Mouse (Mus musculus) urinary bladder, postnatal 10 days (tissue): ENCODE data around the gene Nphp4.

ENCODE experiments used
- DNase-seq: peaks from one replicate; pipeline ENCODE4 v3.0.0; 2022; ENCODE audit warnings: low spot score

The Nphp4 gene

DNA sequence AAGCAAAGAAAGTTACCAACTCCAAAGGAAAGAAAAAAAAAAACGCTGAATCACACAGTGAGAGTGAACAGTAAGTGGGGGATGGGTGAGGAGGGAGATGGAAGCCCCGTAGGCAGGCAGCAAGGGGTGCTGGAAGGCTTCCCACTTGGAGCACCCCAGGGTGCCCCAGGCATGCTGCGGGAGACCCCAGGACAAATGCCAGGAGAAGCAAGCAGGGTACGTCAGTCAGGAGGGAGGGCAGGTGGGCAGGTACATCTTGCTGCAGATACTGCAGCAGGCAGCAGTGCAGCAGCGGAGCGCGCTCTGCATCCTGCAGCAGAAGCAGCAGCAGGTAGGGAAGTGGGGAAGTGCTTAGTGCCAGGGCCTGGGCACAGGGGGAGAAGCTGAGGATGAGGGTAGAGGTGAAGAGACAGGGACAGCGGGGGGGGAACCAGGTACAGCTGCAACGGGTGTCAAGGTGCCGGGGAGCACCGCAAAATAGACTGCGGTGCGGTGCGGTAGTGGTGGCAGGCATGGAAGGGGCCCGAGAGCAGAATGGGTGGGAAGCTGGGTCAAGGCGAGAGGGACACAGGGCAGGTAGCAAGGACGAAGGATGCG is at the start of gene Nphp4:
Gene Nphp4, plus strand, starts transcription at position 280 of the 597 bp plus-strand sequence.
- no peak for DNase-seq

DNA sequence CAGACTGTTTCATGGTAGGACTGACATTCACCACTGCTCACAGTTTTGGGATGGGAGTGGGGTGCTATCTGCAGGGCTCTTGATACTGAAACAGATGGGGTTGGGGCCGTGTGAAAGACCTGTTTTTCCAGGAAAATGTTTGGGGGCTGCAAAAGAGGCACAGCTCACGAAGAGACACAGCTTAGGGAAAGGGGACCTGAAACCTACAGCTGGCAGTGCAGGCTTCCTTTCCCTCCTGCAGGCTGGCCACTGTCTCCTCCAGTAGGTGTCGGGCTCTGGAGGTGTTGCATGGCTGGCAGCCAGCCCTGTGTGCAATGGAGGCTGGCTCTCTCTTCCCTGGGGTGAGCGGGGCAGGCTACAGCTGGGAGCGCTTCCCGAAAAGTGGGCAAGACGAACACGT is 48.2 kb upstream of the Nphp4 start:
- no peak for DNase-seq

DNA sequence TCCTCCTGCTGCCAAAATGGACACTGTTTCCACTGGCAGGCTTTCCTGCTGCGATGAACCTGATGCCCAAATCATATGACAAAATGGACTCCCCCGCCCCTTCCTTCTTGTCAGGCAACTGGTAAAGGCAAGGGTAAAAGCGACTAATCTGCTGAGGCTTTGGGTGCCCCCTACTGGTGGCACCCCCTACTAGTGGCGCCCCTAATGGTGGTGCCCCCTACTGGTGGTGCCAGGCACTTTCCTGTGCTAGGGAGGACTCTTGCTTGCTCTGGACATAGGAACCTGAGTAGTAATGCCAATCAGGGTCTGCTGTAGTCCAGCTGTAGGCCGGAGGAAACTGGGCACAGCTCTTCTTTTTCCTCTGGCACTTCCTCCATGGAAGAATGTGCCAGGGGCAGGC is 44.2 kb upstream of the Nphp4 start:
- no peak for DNase-seq

DNA sequence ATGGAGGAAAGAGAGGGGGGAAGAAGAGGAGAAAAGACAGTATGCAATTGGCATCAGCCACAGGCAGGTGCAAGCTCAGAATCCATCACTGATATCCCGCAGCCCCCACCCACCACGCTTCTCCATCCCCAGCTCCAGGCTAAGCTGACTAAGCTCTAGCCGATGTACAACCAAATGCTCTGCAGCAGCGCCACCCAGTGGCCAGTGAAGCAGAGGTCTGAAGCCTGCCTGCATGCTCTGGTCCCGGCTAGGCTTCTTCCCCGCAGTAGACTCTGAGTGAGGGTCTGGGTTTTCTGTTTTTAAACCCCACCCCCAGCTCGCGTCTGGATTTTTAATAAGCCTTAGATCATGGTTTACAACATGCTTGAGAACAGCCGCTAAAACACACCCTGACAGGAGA is 41.7 kb upstream of the Nphp4 start:
- peak; percentile 66 for DNase-seq

DNA sequence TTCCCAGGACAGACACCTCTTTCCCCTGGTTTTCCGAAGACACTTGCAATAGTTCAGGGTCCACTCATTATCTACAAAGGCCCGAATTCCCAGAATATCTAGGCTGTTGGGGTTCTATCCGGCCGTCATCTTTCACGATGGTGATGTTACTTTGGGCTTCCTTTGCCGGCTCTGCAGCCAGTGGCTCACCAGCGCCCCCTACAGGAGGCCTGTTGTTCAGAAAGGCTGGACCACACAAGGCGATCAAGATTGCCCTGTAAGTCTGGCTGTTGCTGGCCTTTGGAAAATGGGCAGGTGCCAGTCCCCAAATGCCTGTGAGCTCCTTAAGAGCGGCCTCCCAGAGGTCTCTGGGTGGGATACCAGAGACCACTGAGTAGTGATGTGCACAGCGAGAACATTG is 41.3 kb upstream of the Nphp4 start:
- peak; percentile 35 for DNase-seq

DNA sequence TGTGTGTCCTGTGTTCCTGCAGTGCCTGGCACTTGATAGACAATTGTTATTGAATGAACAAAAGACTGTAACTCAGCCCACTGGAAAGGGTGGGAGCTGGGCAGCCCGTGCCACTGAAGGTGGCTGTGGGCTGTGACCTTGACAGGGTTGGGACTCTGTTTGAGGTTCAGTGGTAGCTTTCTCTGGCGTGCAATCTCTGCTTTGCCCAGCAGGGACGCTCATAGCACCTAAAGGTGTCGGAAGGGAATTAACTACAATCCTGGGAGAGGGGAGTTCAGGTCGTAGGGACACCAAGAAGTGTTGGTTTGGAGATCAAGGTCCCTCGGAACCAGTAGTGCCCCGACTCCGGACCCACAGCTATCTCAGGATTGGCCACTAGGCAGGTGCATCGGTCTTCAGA is 35.6 kb upstream of the Nphp4 start:
- DNase-seq: no peak

DNA sequence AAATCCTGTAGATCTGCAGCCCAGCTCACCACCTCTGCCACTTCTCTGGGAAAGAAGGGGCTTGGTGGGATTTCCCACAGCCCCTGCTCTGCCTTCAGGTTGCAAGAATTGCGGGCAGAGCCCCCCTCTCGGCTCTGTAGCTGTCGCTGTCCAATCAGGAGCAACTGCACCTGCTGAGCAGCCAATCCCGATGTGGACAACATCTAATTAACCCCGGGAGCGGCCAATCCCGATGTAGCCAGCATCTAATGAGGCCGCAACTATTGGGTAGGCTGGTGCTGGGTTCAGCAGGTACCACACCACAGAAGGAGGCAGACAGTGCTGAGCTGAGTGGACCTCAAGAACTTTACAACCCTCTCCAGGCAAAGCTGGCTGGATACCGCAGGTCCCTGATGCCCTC is 35.0 kb upstream of the Nphp4 start:
- no peak for DNase-seq

DNA sequence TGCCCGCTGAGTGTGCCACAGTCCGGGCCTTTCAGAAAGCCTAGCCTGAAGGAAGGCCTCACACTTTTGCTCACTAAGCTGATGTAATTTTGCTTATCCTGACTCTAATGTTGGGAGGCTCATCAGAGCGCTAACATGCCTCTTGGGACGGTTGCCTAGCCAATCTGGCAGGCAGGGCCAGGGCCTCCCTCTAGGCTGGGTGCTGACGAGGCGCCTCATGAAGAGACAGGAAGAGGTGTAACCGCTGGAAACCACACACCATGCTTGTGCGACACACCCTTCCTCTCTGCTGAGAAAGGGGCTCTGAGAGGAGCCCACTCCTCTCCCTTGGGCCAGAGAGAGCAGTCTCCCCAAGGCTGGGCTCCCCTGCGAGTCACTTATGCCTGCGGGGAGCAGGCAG is 30.3 kb upstream of the Nphp4 start:
- DNase-seq: no peak

DNA sequence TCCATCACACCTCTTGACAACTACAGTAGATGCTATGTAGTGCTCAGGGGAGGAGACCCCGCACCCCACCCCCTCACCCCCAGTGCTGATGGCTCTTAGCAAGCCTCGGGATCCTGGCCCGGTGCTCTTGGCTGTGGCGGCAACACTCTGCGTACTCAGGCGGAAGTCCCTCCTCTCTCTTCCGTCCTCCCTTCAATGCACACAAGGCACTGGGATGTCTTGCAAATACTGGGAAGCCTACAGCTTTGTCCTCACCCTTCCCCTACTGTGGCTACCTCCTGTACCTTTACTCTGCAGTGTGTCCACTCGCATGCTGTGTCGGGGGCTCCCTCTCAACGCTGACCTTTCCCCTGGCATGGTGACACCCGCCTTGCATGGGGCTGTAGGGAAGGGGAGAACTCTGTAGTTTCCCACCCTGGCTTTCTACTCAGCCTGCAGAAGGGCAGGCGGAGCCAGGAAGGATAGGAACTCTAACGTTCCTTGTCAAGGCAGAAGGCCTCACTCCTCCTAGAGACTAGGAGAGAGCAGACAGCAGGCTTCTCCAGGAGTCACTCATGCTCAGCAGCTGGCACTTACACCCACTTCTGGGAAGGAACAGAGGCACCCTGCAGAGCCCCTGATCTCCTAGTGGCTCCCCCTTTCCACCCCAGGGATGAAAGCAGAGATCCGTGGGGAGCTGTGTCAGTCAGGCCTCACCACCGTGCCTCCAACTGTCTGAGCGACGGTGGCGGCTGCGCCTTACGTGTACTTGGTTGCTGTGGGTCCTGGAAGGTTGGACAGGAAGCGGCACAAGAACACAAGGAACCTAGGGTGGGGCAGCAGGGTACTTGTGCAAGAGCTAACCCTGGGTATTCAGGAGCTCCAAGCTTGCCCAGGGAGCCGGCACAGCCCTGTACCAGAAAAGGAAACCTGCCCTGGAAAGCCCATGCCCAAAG is 28.5 kb upstream of the Nphp4 start:
- no peak for DNase-seq

DNA sequence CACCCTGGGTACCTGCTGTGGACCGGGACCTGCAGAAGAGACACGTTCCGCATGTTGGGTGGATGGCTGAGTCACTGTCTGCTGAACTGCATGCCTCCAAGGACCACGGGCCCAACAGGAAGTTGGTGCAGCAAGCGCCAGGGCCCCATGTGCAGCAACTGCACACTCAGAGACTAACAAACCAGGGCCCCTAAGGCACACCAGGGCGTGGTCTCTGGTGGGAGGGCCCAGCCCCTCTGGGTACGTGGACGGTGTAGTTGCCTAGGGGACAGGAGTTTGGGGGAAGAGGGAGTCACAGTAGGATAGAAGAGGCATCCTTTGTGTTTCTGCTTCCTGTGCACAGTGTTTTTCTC is 27.9 kb upstream of the Nphp4 start:
- DNase-seq: no peak

DNA sequence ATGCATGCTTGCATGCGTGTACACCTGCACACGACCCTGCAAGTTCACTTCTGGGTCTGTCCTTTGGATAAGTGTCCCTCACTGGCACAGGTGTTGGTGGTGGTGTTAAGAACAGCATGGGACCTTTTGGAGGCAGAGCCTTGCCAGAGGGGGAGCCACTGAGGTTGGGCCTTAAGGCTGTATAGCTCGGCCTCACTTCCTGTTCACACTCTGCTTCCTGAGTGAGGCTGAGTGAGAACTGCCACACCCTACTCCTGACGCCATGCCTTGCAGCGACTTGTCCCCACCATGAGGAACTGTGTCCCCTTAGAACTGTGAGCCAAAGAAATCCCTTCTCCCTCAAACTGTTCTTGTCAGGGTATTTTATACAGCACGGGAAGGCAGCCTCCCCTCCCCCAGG is 25.1 kb upstream of the Nphp4 start:
- no peak for DNase-seq

DNA sequence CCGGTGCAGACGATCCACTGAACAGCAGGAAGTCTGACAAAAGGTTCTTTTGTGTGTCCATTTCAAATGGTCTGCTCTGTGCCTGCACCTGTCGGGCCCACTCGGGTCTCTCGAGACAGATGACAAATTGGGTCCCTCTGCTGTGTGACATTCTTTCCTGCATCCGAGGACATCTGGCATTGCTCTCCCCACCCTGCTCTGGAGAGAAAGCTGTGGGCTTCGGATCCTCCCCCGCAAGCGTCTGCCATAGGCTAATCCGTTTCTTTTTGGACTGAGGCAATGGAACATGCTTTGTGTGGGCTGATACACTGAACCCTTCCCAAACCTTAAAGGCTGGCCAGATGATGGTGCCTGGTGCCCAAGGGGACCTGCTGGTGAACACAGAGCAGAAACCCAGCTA is 23.4 kb upstream of the Nphp4 start:
- DNase-seq: no peak

DNA sequence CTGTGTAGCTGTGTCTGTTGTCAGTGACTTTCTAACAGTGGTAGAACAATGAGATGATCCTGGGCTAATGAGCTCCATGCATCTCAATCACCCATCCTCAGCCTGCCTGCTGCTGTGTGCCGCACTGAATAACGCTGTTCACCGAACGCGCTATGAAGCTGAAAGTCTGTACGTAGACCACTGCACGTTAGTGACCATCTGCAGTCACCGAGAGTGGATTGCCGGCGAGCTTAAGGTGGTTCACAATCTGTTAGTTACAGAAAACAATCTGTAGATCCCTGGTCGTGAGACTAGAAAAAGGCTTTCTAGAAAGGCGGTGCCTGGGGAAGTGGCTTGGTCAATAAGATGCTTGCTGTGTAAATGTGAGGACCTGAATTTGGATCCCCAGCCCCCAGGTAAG is 22.4 kb upstream of the Nphp4 start:
- DNase-seq: no peak

DNA sequence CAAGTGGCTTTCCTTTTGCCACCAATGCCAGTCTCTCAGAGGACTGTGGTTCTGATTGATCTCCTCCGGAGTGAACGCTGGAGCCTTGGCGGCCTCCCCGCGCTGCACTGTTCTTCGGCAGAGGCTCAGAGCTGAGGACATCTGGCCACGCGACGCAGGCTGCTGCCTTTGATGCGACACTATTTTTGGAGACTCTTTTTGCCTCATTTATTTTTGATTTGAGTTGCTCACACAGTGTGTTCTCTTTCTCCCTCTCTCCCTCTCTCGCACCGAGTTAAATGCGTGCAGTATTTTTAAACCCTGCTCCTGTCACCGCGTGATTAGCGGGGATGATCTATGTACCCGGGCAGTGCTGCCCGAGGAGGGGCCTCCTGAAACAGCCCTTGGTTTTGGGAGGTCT is 19.9 kb upstream of the Nphp4 start:
- no peak for DNase-seq

DNA sequence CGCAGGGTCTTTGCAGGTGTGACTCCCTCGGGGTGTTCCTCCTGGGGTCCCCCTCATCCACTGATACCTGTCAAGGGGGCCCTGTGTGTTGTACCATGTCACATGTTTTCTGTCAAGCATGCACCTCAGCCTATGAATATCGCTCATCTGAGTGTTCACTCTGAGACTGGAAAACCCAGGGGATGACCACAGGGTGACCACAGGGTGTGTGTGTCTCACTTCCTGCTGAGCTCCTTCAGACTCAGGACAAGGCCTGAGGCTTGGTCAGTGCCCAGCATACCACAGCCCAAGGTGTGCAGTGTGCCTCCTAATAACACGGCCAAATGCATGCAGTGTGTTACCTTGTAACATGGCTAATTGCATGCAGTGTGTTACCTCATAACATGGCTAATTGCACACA is 18.8 kb upstream of the Nphp4 start:
- no peak for DNase-seq

DNA sequence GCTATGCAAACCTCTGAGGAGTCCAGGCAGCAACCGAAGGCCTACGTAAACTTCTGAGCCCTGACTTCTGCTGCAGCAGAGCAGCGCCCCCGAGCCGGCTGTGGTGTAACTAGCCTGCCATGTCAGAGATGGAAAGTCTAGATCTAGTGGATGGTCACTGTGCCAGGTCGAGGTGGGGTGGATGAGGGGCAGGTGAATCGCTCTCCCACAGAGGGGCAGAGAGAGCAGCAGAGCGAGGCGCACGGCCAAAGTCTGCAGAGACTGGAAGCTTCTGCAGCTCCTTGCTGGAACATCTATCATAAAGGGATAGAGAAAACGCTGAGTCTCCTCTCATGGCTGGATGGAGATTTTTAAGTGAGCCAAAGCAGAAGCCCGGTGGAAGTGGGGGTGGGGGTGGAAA is 14.0 kb upstream of the Nphp4 start:
- no peak for DNase-seq

DNA sequence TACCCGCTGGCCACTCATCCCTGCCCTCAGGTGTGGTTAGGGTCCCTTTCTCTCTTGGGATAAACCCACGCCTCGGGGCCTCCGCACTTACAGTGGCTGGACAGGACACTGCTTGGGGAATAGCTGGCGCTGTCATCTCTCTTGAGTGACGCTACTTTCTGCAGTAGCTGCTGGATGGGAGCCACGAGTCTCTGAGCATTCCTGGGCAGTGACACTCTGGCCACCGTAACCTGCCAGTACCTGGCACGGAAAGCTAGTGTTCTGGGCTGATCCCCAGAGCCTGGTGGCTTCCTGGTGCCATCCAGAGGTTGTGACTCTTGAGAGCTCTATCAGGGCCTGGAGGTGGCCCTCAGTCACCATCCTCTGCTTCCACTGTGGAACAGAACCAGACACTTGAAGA is 13.4 kb upstream of the Nphp4 start:
- no peak for DNase-seq

DNA sequence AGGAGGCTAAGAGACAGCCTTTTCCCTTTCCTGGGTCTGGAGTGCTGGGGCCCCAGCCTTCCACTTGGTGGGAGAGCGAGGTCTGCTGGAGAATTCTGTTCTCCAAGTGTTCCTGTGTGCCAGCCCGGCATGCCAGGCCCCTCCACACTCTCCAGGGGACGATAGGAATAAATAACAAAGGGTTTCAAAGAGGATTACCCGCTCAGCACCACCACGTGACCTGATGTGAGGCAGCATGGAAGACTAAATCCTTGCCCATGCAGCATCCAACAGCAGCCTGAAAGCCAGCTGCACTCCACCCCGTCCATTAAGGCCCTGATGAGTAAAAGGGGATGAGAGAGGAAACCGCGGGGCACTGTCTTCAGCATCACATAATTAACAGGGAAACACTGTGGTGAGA is 11.4 kb upstream of the Nphp4 start:
- no peak for DNase-seq

DNA sequence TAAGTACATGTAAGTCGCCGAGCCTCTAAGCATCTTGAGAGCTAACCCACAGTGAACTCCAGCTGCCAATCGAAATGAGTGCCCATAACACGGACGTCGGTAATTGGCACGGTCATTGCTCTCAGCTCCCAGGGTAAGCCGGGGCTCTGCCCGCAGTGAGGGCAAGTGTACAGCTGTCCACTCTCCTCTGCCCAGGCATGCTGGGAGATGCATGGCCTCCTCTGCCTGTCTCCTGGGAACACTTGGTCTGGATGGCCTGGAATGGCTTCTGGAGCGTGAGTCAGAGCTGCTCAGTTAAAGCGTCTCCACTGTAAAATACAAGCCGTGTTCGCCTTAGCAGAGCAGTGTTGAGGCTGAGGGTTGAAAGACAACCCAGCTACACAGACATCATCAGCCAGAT is 9.9 kb upstream of the Nphp4 start:
- no peak for DNase-seq

DNA sequence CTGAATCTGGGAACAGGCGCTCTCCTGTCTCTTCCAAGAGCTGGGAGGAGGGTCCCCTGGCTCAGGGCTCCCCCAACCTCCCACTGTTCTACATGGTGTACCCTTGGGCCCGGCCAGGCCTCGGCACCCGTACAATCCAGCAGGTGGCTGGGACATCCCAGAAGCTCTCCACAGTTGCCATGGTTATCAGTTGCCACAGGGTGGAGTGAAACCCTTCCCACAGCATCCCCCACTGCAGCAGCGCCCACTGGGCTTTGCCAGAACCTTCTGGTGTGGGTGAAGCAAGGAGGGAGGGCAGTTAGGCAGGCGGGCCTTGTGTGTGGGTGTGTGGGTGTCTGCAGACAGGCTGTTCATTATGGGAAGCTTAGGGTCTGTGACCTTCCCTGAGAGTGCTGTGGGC is 8.6 kb upstream of the Nphp4 start:
- no peak for DNase-seq

DNA sequence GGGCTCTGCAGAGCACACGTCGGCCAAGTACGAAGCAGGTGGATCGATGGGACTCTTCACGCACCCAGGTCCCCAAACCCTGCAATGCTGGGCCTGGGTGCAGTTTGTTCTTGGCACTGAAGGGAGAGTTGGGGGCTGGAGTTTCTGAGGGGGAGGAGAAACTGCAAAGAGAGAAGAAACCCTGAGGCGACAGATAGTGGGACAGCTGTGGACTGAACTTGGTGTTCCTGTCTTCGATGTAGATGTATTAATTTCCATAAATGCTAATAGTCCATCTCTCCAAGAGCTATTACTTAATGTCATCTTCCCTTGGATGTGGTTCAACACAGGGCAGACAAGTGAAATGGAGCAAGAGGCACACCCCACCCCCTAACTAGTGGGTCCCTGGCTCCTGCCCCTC is 565 bp upstream of the Nphp4 start:
- DNase-seq: no peak

DNA sequence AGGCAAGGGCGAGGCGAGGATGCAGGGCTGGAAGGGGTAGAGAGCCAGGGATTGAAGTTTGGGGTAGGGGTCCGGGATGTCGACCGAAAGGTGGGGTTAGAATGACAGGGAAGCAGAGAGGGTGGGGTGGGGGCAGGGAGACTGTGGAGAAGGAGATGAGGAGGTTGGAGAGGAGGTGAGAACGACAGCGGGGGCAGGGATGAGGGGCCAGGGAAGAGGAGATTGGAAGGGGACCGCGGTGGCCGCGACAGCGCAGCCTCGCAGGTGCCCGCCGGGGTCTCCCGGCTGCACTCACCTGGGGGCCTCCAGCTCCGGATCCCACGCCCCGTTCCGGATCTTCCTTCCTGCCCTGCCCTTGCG is 580 bp downstream of the Nphp4 start:
- no peak for DNase-seq

DNA sequence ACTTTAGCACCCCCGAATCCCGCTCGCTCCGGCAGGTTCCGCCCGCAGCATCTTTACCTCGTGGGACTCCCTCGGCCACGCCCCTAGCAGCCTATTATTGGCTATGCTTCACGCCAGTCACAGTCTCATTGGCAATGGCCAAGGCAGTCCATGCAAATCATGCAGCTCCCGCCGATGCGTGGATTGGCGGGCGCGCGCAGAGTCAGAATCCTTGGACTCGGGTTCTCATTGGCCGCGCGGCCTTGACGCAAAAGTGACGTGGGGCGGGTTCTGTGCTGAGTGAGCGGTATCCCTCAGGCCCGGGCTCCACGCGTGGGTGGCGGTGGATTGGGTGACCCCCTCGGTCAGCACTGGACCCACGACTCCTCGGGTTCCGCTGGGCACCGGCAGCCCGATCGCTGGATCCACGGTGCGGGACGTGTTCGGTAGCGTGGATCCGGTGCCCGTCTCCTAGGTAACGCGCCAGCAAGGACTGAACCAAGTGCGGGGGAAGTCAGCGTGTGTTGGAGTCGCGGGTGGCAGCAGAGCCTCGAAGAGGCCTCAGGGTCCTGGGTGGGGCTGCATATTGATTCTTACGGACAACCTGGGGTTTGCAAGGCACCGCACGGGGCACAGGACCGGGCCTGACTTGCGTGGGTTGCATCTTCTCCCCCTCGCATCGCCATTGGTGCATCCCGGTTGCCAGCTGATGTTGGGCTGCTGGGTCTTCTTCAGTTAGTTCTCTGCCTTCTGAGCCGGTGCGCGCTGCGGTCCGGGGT is 1.1 kb downstream of the Nphp4 start, which contains the start of gene Kcnab2:
Gene Kcnab2, minus strand, starts transcription at position 406 of the 758 bp plus-strand sequence.
- peak; percentile 99 for DNase-seq
